Mouse (Mus musculus) CH12.LX (cell line): ENCODE data around the gene Kif5c. TPM values are rescaled to one million over a fixed set of nuclear protein-coding genes. Genes with fewer than 3 reads are reported as not detected.

Experiments
- DNase-seq: peaks from one replicate; pipeline ENCODE4 v3.0.0-alpha.2; 2013; ENCODE audit errors: extremely low read depth
- H3K27ac ChIP-seq: 2 replicates; pipeline ENCODE4 v1.5.1; 2012; ENCODE audit warnings: low read depth, mild to moderate bottlenecking, control low read depth, moderate library complexity; ENCODE audit not compliant: insufficient read depth
- H3K27me3 ChIP-seq: replicated peaks from 2 replicates; pipeline ENCODE3; 2012; ENCODE audit warnings: inconsistent platforms
- H3K36me3 ChIP-seq, 2 experiments: replicated peaks in 1 of 2; 2 replicates each; pipeline versions ENCODE3 to v1.6.1; 2012; ENCODE audit warnings: inconsistent platforms in 1 of 2, low read length in 1 of 2, mild to moderate bottlenecking in 1 of 2, mixed read lengths in 1 of 2, moderate library complexity in 1 of 2; ENCODE audit not compliant: control insufficient read depth in 1 of 2, insufficient read depth in 1 of 2
- H3K4me1 ChIP-seq, 2 experiments: 2 replicates each; pipeline ENCODE4 v1.6.1; 2012; ENCODE audit warnings: inconsistent platforms in 1 of 2, moderate library complexity in 1 of 2; ENCODE audit not compliant: insufficient read depth in 2 of 2, control insufficient read depth in 1 of 2
- H3K4me2 ChIP-seq: 2 replicates; pipeline ENCODE4 v1.6.1; 2012; ENCODE audit warnings: low read depth, mild to moderate bottlenecking, control low read depth; ENCODE audit not compliant: poor library complexity, insufficient read depth, severe bottlenecking
- H3K4me3 ChIP-seq, 3 experiments: fragments of 150-350 bp in 1 of 3; sonication (generic) in 1 of 3; replicated peaks in 1 of 3; 2 replicates each; pipeline versions ENCODE3 to v1.5.1; 2011 to 2012; ENCODE audit warnings: low read depth in 2 of 3, low read length in 2 of 3, mild to moderate bottlenecking in 2 of 3, moderate library complexity in 2 of 3, control low read depth in 1 of 3, improper control_type of control experiment in 1 of 3, inconsistent platforms in 1 of 3, mixed read lengths in 1 of 3; ENCODE audit not compliant: poor library complexity in 1 of 3
- H3K79me2 ChIP-seq: replicated peaks from 2 replicates; pipeline ENCODE4 v1.6.1; 2012; ENCODE audit warnings: mild to moderate bottlenecking, moderate library complexity; ENCODE audit not compliant: control insufficient read depth, poor library complexity, insufficient read depth, severe bottlenecking; ENCODE audit errors: extremely low read depth
- H3K9ac ChIP-seq: 2 replicates; pipeline ENCODE4 v1.6.1; 2012; ENCODE audit warnings: low read depth, mild to moderate bottlenecking, control low read depth, moderate library complexity; ENCODE audit not compliant: insufficient read depth
- H3K9me3 ChIP-seq: replicated peaks from 2 replicates; pipeline ENCODE3; 2012; ENCODE audit warnings: low read length, inconsistent platforms, mixed read lengths
- BHLHE40 ChIP-seq: IDR thresholded peaks from 2 replicates; pipeline ENCODE4 v1.6.1; 2011; ENCODE audit warnings: mild to moderate bottlenecking, low read depth, low read length, improper control_type of control experiment
- CHD1 ChIP-seq: IDR thresholded peaks from 2 replicates; pipeline ENCODE4 v1.6.1; 2012; ENCODE audit warnings: low read depth, low read length, improper control_type of control experiment, inconsistent platforms
- CHD2 ChIP-seq: IDR thresholded peaks from 2 replicates; pipeline ENCODE4 v1.6.1; 2011; ENCODE audit warnings: low read length, improper control_type of control experiment
- CTCF ChIP-seq, 2 experiments: IDR thresholded peaks in 1 of 2; conservative IDR thresholded peaks in 1 of 2; 2 replicates each; pipeline ENCODE4 v1.5.1; 2011 to 2012; ENCODE audit warnings: low read depth in 2 of 2, low read length in 2 of 2, improper control_type of control experiment in 1 of 2, inconsistent platforms in 1 of 2, mild to moderate bottlenecking in 1 of 2, moderate library complexity in 1 of 2
- E2F4 ChIP-seq: IDR thresholded peaks from 2 replicates; pipeline ENCODE4 v1.6.1; 2011; ENCODE audit warnings: low read depth, low read length, improper control_type of control experiment; ENCODE audit not compliant: insufficient replicate concordance
- ELF1 ChIP-seq: IDR thresholded peaks from 2 replicates; pipeline ENCODE4 v1.6.1; 2014; ENCODE audit warnings: low read depth, mild to moderate bottlenecking, inconsistent platforms, low read length, improper control_type of control experiment
- EP300 ChIP-seq: IDR thresholded peaks from 2 replicates; pipeline ENCODE4 v1.6.1; 2011; ENCODE audit warnings: low read length, improper control_type of control experiment
- ETS1 ChIP-seq: conservative IDR thresholded peaks from 2 replicates; pipeline ENCODE4 v1.6.1; 2012; ENCODE audit warnings: low read depth, mild to moderate bottlenecking, inconsistent platforms, low read length, improper control_type of control experiment, moderate library complexity
- GABPA ChIP-seq: IDR thresholded peaks from 2 replicates; pipeline ENCODE4 v1.6.1; 2012; ENCODE audit warnings: low read depth, low read length, improper control_type of control experiment, inconsistent platforms; ENCODE audit not compliant: insufficient replicate concordance
- HCFC1 ChIP-seq: IDR thresholded peaks from 2 replicates; pipeline ENCODE4 v1.6.1; 2012; ENCODE audit warnings: low read depth, mild to moderate bottlenecking, inconsistent platforms, low read length, improper control_type of control experiment
- IRF4 ChIP-seq: IDR thresholded peaks from 2 replicates; pipeline ENCODE4 v1.6.1; 2014; ENCODE audit warnings: low read depth, mild to moderate bottlenecking, inconsistent platforms, low read length, improper control_type of control experiment
- JUN ChIP-seq: IDR thresholded peaks from 2 replicates; pipeline ENCODE4 v1.6.1; 2011; ENCODE audit warnings: low read depth, mild to moderate bottlenecking, low read length, improper control_type of control experiment, moderate library complexity; ENCODE audit not compliant: insufficient read depth
- JUND ChIP-seq: conservative IDR thresholded peaks from 2 replicates; pipeline ENCODE4 v1.6.1; 2011; ENCODE audit warnings: low read depth, low read length, improper control_type of control experiment
- KAT2A ChIP-seq: IDR thresholded peaks from 2 replicates; pipeline ENCODE4 v1.6.1; 2012; ENCODE audit warnings: low read length, improper control_type of control experiment, inconsistent platforms; ENCODE audit not compliant: insufficient replicate concordance
- MAFK ChIP-seq: IDR thresholded peaks from 2 replicates; pipeline ENCODE4 v1.6.1; 2011; ENCODE audit warnings: low read length, improper control_type of control experiment; ENCODE audit not compliant: insufficient replicate concordance
- MAX ChIP-seq: IDR thresholded peaks from 2 replicates; pipeline ENCODE4 v1.6.1; 2011; ENCODE audit warnings: low read length, improper control_type of control experiment
- MEF2A ChIP-seq: IDR thresholded peaks from 2 replicates; pipeline ENCODE4 v1.6.1; 2014; ENCODE audit warnings: low read depth, mild to moderate bottlenecking, inconsistent platforms, low read length, improper control_type of control experiment, borderline replicate concordance
- MXI1 ChIP-seq: IDR thresholded peaks from 2 replicates; pipeline ENCODE4 v1.6.1; 2011; ENCODE audit warnings: mild to moderate bottlenecking, low read depth, low read length, improper control_type of control experiment
- MYC ChIP-seq: IDR thresholded peaks from 2 replicates; pipeline ENCODE4 v1.6.1; 2011; ENCODE audit warnings: low read depth, mild to moderate bottlenecking, improper control_type of control experiment, low read length
- NELFE ChIP-seq: IDR thresholded peaks from 2 replicates; pipeline ENCODE4 v1.6.1; 2011; ENCODE audit warnings: low read depth, low read length, improper control_type of control experiment
- NRF1 ChIP-seq: IDR thresholded peaks from 2 replicates; pipeline ENCODE4 v1.6.1; 2014; ENCODE audit warnings: low read depth, mild to moderate bottlenecking, inconsistent platforms, low read length, improper control_type of control experiment, moderate library complexity
- POLR2A ChIP-seq: IDR thresholded peaks from 2 replicates; pipeline ENCODE4 v1.6.1; 2011; ENCODE audit warnings: low read depth, mild to moderate bottlenecking, improper control_type of control experiment, low read length
- POLR2AphosphoS2 ChIP-seq: IDR thresholded peaks from 2 replicates; pipeline ENCODE4 v1.6.1; 2011; ENCODE audit warnings: low read depth, low read length, improper control_type of control experiment
- RAD21 ChIP-seq: IDR thresholded peaks from 2 replicates; pipeline ENCODE4 v1.6.1; 2011; ENCODE audit warnings: low read depth, mild to moderate bottlenecking, low read length, improper control_type of control experiment, moderate library complexity
- RCOR1 ChIP-seq: conservative IDR thresholded peaks from 2 replicates; pipeline ENCODE4 v1.6.1; 2012; ENCODE audit warnings: low read depth, mild to moderate bottlenecking, inconsistent platforms, low read length, improper control_type of control experiment
- SIN3A ChIP-seq: IDR thresholded peaks from 2 replicates; pipeline ENCODE4 v1.6.1; 2012; ENCODE audit warnings: low read length, improper control_type of control experiment, inconsistent platforms
- SMC3 ChIP-seq: IDR thresholded peaks from 2 replicates; pipeline ENCODE4 v1.6.1; 2011; ENCODE audit warnings: low read depth, low read length, improper control_type of control experiment
- TBP ChIP-seq: conservative IDR thresholded peaks from 2 replicates; pipeline ENCODE4 v1.6.1; 2011; ENCODE audit warnings: low read depth, low read length, improper control_type of control experiment
- TCF12 ChIP-seq: IDR thresholded peaks from 2 replicates; pipeline ENCODE4 v1.6.1; 2014; ENCODE audit warnings: low read depth, mild to moderate bottlenecking, inconsistent platforms, low read length, improper control_type of control experiment
- UBTF ChIP-seq: IDR thresholded peaks from 2 replicates; pipeline ENCODE4 v1.6.1; 2012; ENCODE audit warnings: low read depth, mild to moderate bottlenecking, inconsistent platforms, low read length, improper control_type of control experiment, moderate library complexity
- ZC3H11A ChIP-seq: IDR thresholded peaks from 2 replicates; pipeline ENCODE4 v1.6.1; 2012; ENCODE audit warnings: low read depth, mild to moderate bottlenecking, inconsistent platforms, low read length, improper control_type of control experiment
- ZKSCAN1 ChIP-seq: IDR thresholded peaks from 2 replicates; pipeline ENCODE4 v1.6.1; 2012; ENCODE audit warnings: low read depth, inconsistent platforms, low read length, improper control_type of control experiment, borderline replicate concordance
- ZMIZ1 ChIP-seq: IDR thresholded peaks from 2 replicates; pipeline ENCODE4 v1.6.1; 2012; ENCODE audit warnings: low read depth, mild to moderate bottlenecking, inconsistent platforms, low read length, improper control_type of control experiment
- ZNF384 ChIP-seq: IDR thresholded peaks from 2 replicates; pipeline ENCODE4 v1.6.1; 2012; ENCODE audit warnings: low read depth, low read length, improper control_type of control experiment, inconsistent platforms
- dilution Hi-C: fragments of 300-500 bp; cut with MboI; formaldehyde crosslinking; loops from 2 replicates; pipeline ENCODE4 v1.14.3; 2020; ENCODE audit warnings: low sequenced_read_pairs; ENCODE audit not compliant: extremely low pct_unique_long_range_greater_than_20kb, extremely low pct_ligation_motif_present
- in situ Hi-C: fragments of 300-500 bp; cut with MboI; formaldehyde crosslinking; loops from 3 replicates; pipeline ENCODE4 v1.14.3; 2019; ENCODE audit warnings: low sequenced_read_pairs, low pct_ligation_motif_present, low pct_unique_long_range_greater_than_20kb, mixed read lengths
- polyA plus RNA-seq: library from polyadenylated mRNA; unstranded; fragments of >175 nt; gene quantifications from 2 replicates; pipeline ENCODE4 v1.2.1, GENCODE M21; 2012; ENCODE audit warnings: low read depth; ENCODE audit not compliant: insufficient read length
- total RNA-seq, 2 experiments: library from RNA; depleted of rRNA; stranded (reverse); fragments of 300-350 nt in 1 of 2; fragments of >200 nt in 1 of 2; gene quantifications; 2 replicates each; pipeline ENCODE4 v1.2.3; 2012 to 2014

The Kif5c gene
- total and polyA plus RNA-seq, 3 experiments, result 3.0 to 3.5 (median 3.1) TPM

DNA sequence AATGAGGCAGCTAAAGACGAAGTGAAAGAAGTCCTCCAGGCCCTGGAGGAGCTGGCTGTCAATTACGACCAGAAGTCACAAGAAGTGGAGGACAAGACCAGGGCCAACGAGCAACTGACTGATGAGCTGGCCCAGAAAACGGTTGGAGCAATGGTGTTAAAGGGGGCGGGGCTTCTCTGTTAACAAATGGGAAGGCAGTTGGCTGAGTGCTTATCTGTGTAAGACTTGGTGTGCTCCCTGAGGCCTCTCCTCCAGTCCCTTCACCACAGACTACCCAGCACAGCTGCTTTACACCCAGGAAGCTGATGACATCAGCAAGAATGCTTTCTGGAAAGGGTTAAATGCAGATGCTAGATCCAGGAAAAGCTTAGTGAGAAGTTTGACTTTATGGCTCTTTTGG lies 111.1 kb downstream of the Kif5c start:
- Histone ChIP-seq H3K27me3 (no peaks in the 10 kb centered on the region), H3K9me3 (no peaks in the 10 kb centered on the region), H3K4me1 (peaks cover 9 to 62% of the 10 kb centered on the region in 2 experiments), H3K27ac (peak overlapping the region; percentile 76), H3K4me3 (peak overlapping the region; percentile 19 to 55 (median 27)), H3K4me2 (peak overlapping the region; percentile 67), H3K36me3 (no peaks in the 10 kb centered on the region), H3K79me2 (no peaks in the 10 kb centered on the region), H3K9ac (peak overlapping the region; percentile 40; the same call in 1 of the 2 replicates)
- TF ChIP-seq RCOR1, result no peak
- no peak for TF ChIP-seq ZC3H11A
- no peak for TF ChIP-seq KAT2A
- no peak for TF ChIP-seq JUND
- no peak for TF ChIP-seq RAD21
- no peak for TF ChIP-seq JUN
- no peak for TF ChIP-seq ZKSCAN1
- no peak for TF ChIP-seq BHLHE40
- peak; percentile 54 for TF ChIP-seq ZMIZ1
- no peak; the same call in 1 of the 2 replicates for TF ChIP-seq IRF4
- no peak; the same call in 1 of the 2 replicates for TF ChIP-seq ELF1
- TF ChIP-seq MAX, result 0 out of 2 replicates have a peak, but pooled peaks have one; percentile 12
- peak; percentile 58; the same call in 1 of the 2 replicates for TF ChIP-seq NELFE
- no peak for TF ChIP-seq UBTF
- peak; percentile 45; the same call in 1 of the 2 replicates for TF ChIP-seq SIN3A
- no peak for TF ChIP-seq MXI1
- TF ChIP-seq TBP, result peak; percentile 69; the same call in 1 of the 2 replicates
- no peak for TF ChIP-seq GABPA
- TF ChIP-seq ZNF384, result no peak
- TF ChIP-seq E2F4, result no peak
- peak; percentile 26; the same call in 1 of the 2 replicates for TF ChIP-seq MEF2A
- TF ChIP-seq TCF12, result peak; percentile 78
- no peak for TF ChIP-seq EP300
- TF ChIP-seq CTCF (conservative IDR thresholded peaks at IDR 0.05 in 1 of 2, IDR thresholded peaks at IDR 0.05 in 1 of 2; ENCODE audit: low read depth in 2 of 2, low read length in 2 of 2), result no peak
- peak; percentile 67 for TF ChIP-seq ETS1
- peak; percentile 34; the same call in 1 of the 2 replicates for TF ChIP-seq CHD1
- no peak for TF ChIP-seq MYC
- TF ChIP-seq HCFC1, result peak; percentile 27; the same call in 1 of the 2 replicates
- peak; percentile 63 for TF ChIP-seq POLR2A
- no peak for TF ChIP-seq NRF1
- TF ChIP-seq POLR2AphosphoS2, result no peak
- TF ChIP-seq CHD2, result no peak
- TF ChIP-seq MAFK, result peak; percentile 81
- no peak for TF ChIP-seq SMC3
- in situ Hi-C loops, result loop anchor here (5.0 to 25.0 kb wide), 2 partner anchors 368 to 818 kb away; no protein-coding TSS in a partner anchor
- dilution Hi-C loops, result no loop called here
- peak; percentile 81 for DNase-seq
